Mouse (Mus musculus): ENCODE results near the gene Gpr135. TPM values are rescaled to one million over a fixed set of nuclear protein-coding genes. Genes with fewer than 3 reads are reported as not detected.
A peak's percentile ranks its signal among the peaks of the same experiment; 100 is the strongest.

The Gpr135 gene
- polyA plus RNA-seq, 1 experiment from 2014 or later, result 0.68 TPM

GRCm38 (mm10) chr12:72021543-72021942, 49.4 kb downstream of the Gpr135 start:
- H3K4me2 ChIP-seq, result no peak overlapping the region
- H3K4me1 ChIP-seq (ENCODE audit: insufficient read depth), result 0 out of 2 replicates have a peak, but pooled peaks cover 4% of the 10 kb centered on the region
- TF ChIP-seq CTCF (IDR thresholded peaks at IDR 0.05; ENCODE audit: low read depth), result no peak
- 20% methylated on average over 5 of the region's 5 CpGs for WGBS
- H3K36me3 ChIP-seq (ENCODE audit: insufficient read depth), result no peaks in the 10 kb centered on the region
- no peak overlapping the region for H3K9ac ChIP-seq
- DNase-seq (peak; percentile 81), ATAC-seq (ENCODE audit: insufficient read depth) (peak; percentile 76)
- peaks cover 10% of the 10 kb centered on the region; the same call in 1 of the 2 replicates for H3K9me3 ChIP-seq (ENCODE audit: low read depth, low read length)
- H3K27ac ChIP-seq (ENCODE audit: low read depth), result peak overlapping the region; percentile 64
- H3K27me3 ChIP-seq (ENCODE audit: insufficient read depth, low read length), result no peaks in the 10 kb centered on the region
- no peak overlapping the region for H3K4me3 ChIP-seq (ENCODE audit: low read depth, low read length)

GRCm38 (mm10) chr12:72020285-72020684, 50.6 kb downstream of the Gpr135 start:
- DNase-seq (no peak), ATAC-seq (ENCODE audit: insufficient read depth) (no peak)
- H3K4me1 ChIP-seq (ENCODE audit: insufficient read depth), result 0 out of 2 replicates have a peak, but pooled peaks cover 4% of the 10 kb centered on the region
- no peak overlapping the region for H3K4me2 ChIP-seq
- peaks cover 10% of the 10 kb centered on the region; the same call in 1 of the 2 replicates for H3K9me3 ChIP-seq (ENCODE audit: low read depth, low read length)
- no peak overlapping the region for H3K27ac ChIP-seq (ENCODE audit: low read depth)
- WGBS, result 86% methylated on average over 4 of the region's 4 CpGs
- no peak overlapping the region for H3K4me3 ChIP-seq (ENCODE audit: low read depth, low read length)
- no peaks in the 10 kb centered on the region for H3K36me3 ChIP-seq (ENCODE audit: insufficient read depth)
- no peak overlapping the region for H3K9ac ChIP-seq
- no peaks in the 10 kb centered on the region for H3K27me3 ChIP-seq (ENCODE audit: insufficient read depth, low read length)
- TF ChIP-seq CTCF (IDR thresholded peaks at IDR 0.05; ENCODE audit: low read depth), result no peak

Other genes starting within 250 kb of the Gpr135 start
- gene Daam1, start 240.0 kb downstream of the Gpr135 start, polyA plus RNA-seq (2014; fragmentation: Nextera tagmentation; extraction: Ambion mirVana), result 15.3 and 17.5 TPM in 2 replicates
- gene L3hypdh, start 14.3 kb upstream of the Gpr135 start, polyA plus RNA-seq (2014; fragmentation: Nextera tagmentation; extraction: Ambion mirVana), result 25.0 and 25.2 TPM in 2 replicates
- 54.9 and 56.8 TPM in 2 replicates for gene Jkamp, start 14.5 kb upstream of the Gpr135 start, polyA plus RNA-seq (2014; fragmentation: Nextera tagmentation; extraction: Ambion mirVana)
- not detected in 2 replicates for gene Ccdc175, start 113.9 kb upstream of the Gpr135 start, polyA plus RNA-seq (2014; fragmentation: Nextera tagmentation; extraction: Ambion mirVana)

All from lung, embryonic 14.5 days (tissue).